Mouse (Mus musculus) CH12.LX (cell line): ENCODE data around the gene Iqschfp. TPM values are rescaled to one million over a fixed set of nuclear protein-coding genes. Genes with fewer than 3 reads are reported as not detected.

ENCODE experiments used
- DNase-seq: peaks from one replicate; pipeline ENCODE4 v3.0.0-alpha.2; 2013; ENCODE audit errors: extremely low read depth
- H3K27ac ChIP-seq: 2 replicates; pipeline ENCODE4 v1.5.1; 2012; ENCODE audit warnings: low read depth, mild to moderate bottlenecking, control low read depth, moderate library complexity; ENCODE audit not compliant: insufficient read depth
- H3K27me3 ChIP-seq: replicated peaks from 2 replicates; pipeline ENCODE3; 2012; ENCODE audit warnings: inconsistent platforms
- H3K36me3 ChIP-seq, 2 experiments: replicated peaks in 1 of 2; 2 replicates each; pipeline versions ENCODE3 to v1.6.1; 2012; ENCODE audit warnings: inconsistent platforms in 1 of 2, low read length in 1 of 2, mild to moderate bottlenecking in 1 of 2, mixed read lengths in 1 of 2, moderate library complexity in 1 of 2; ENCODE audit not compliant: control insufficient read depth in 1 of 2, insufficient read depth in 1 of 2
- H3K4me1 ChIP-seq, 2 experiments: 2 replicates each; pipeline ENCODE4 v1.6.1; 2012; ENCODE audit warnings: inconsistent platforms in 1 of 2, moderate library complexity in 1 of 2; ENCODE audit not compliant: insufficient read depth in 2 of 2, control insufficient read depth in 1 of 2
- H3K4me2 ChIP-seq: 2 replicates; pipeline ENCODE4 v1.6.1; 2012; ENCODE audit warnings: low read depth, mild to moderate bottlenecking, control low read depth; ENCODE audit not compliant: poor library complexity, insufficient read depth, severe bottlenecking
- H3K4me3 ChIP-seq, 3 experiments: fragments of 150-350 bp in 1 of 3; sonication (generic) in 1 of 3; replicated peaks in 1 of 3; 2 replicates each; pipeline versions ENCODE3 to v1.5.1; 2011 to 2012; ENCODE audit warnings: low read depth in 2 of 3, low read length in 2 of 3, mild to moderate bottlenecking in 2 of 3, moderate library complexity in 2 of 3, control low read depth in 1 of 3, improper control_type of control experiment in 1 of 3, inconsistent platforms in 1 of 3, mixed read lengths in 1 of 3; ENCODE audit not compliant: poor library complexity in 1 of 3
- H3K79me2 ChIP-seq: replicated peaks from 2 replicates; pipeline ENCODE4 v1.6.1; 2012; ENCODE audit warnings: mild to moderate bottlenecking, moderate library complexity; ENCODE audit not compliant: control insufficient read depth, poor library complexity, insufficient read depth, severe bottlenecking; ENCODE audit errors: extremely low read depth
- H3K9ac ChIP-seq: 2 replicates; pipeline ENCODE4 v1.6.1; 2012; ENCODE audit warnings: low read depth, mild to moderate bottlenecking, control low read depth, moderate library complexity; ENCODE audit not compliant: insufficient read depth
- H3K9me3 ChIP-seq: replicated peaks from 2 replicates; pipeline ENCODE3; 2012; ENCODE audit warnings: low read length, inconsistent platforms, mixed read lengths
- CHD2 ChIP-seq: IDR thresholded peaks from 2 replicates; pipeline ENCODE4 v1.6.1; 2011; ENCODE audit warnings: low read length, improper control_type of control experiment
- CTCF ChIP-seq, 2 experiments: IDR thresholded peaks in 1 of 2; conservative IDR thresholded peaks in 1 of 2; 2 replicates each; pipeline ENCODE4 v1.5.1; 2011 to 2012; ENCODE audit warnings: low read depth in 2 of 2, low read length in 2 of 2, improper control_type of control experiment in 1 of 2, inconsistent platforms in 1 of 2, mild to moderate bottlenecking in 1 of 2, moderate library complexity in 1 of 2
- MXI1 ChIP-seq: IDR thresholded peaks from 2 replicates; pipeline ENCODE4 v1.6.1; 2011; ENCODE audit warnings: mild to moderate bottlenecking, low read depth, low read length, improper control_type of control experiment
- NRF1 ChIP-seq: IDR thresholded peaks from 2 replicates; pipeline ENCODE4 v1.6.1; 2014; ENCODE audit warnings: low read depth, mild to moderate bottlenecking, inconsistent platforms, low read length, improper control_type of control experiment, moderate library complexity
- PAX5 ChIP-seq: IDR thresholded peaks from 2 replicates; pipeline ENCODE4 v1.6.1; 2012; ENCODE audit warnings: low read length, inconsistent platforms, mixed read lengths
- RAD21 ChIP-seq: IDR thresholded peaks from 2 replicates; pipeline ENCODE4 v1.6.1; 2011; ENCODE audit warnings: low read depth, mild to moderate bottlenecking, low read length, improper control_type of control experiment, moderate library complexity
- TCF12 ChIP-seq: IDR thresholded peaks from 2 replicates; pipeline ENCODE4 v1.6.1; 2014; ENCODE audit warnings: low read depth, mild to moderate bottlenecking, inconsistent platforms, low read length, improper control_type of control experiment
- dilution Hi-C: fragments of 300-500 bp; cut with MboI; formaldehyde crosslinking; loops from 2 replicates; pipeline ENCODE4 v1.14.3; 2020; ENCODE audit warnings: low sequenced_read_pairs; ENCODE audit not compliant: extremely low pct_unique_long_range_greater_than_20kb, extremely low pct_ligation_motif_present
- in situ Hi-C: fragments of 300-500 bp; cut with MboI; formaldehyde crosslinking; loops from 3 replicates; pipeline ENCODE4 v1.14.3; 2019; ENCODE audit warnings: low sequenced_read_pairs, low pct_ligation_motif_present, low pct_unique_long_range_greater_than_20kb, mixed read lengths
- polyA plus RNA-seq: library from polyadenylated mRNA; unstranded; fragments of >175 nt; gene quantifications from 2 replicates; pipeline ENCODE4 v1.2.1, GENCODE M21; 2012; ENCODE audit warnings: low read depth; ENCODE audit not compliant: insufficient read length
- total RNA-seq, 2 experiments: library from RNA; depleted of rRNA; stranded (reverse); fragments of 300-350 nt in 1 of 2; fragments of >200 nt in 1 of 2; gene quantifications; 2 replicates each; pipeline ENCODE4 v1.2.3; 2012 to 2014

The Iqschfp gene
- total and polyA plus RNA-seq, 3 experiments: 0.13 to 0.25 TPM; not detected in 1

DNA sequence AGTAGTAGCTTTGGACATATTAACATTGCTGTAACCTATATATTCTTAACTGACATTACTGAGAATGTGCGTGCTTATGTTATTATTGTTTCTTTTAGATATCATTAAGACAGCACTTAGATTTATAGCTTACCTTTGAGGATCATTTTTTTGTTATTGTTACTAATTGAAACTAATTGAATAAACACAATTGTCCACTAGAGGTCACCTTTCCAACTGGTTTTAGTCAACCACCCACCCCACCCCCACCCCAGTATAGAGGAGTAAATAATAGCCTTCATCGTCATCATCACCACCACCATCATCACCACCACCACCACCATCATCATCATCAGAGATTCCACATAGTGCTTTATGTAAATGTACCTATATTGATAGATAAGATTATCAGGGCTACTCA is 670.8 kb downstream of the Iqschfp start:
- peak; percentile 16 for DNase-seq
- Histone ChIP-seq H3K9me3 (no peaks in the 10 kb centered on the region), H3K27ac (no peak overlapping the region), H3K4me1 (peaks cover 0 to 15% of the 10 kb centered on the region in 2 experiments; a peak in 2 of 4 replicates), H3K4me2 (peak overlapping the region; percentile 46; the same call in 1 of the 2 replicates), H3K4me3 (no peak overlapping the region), H3K27me3 (no peaks in the 10 kb centered on the region), H3K79me2 (no peaks in the 10 kb centered on the region), H3K9ac (no peak overlapping the region), H3K36me3 (no peaks in the 10 kb centered on the region)
- dilution Hi-C loops (no loop called here), in situ Hi-C loops (no loop called here)
- peak; percentile 6 for TF ChIP-seq RAD21
- TF ChIP-seq MXI1: no peak
- peak; percentile 40; the same call in 1 of the 2 replicates for TF ChIP-seq CHD2
- TF ChIP-seq CTCF (conservative IDR thresholded peaks at IDR 0.05 in 1 of 2, IDR thresholded peaks at IDR 0.05 in 1 of 2; ENCODE audit: low read depth in 2 of 2, low read length in 2 of 2): peak in 1 of 2 experiments; percentile 52; a peak in 2 of 4 replicates

DNA sequence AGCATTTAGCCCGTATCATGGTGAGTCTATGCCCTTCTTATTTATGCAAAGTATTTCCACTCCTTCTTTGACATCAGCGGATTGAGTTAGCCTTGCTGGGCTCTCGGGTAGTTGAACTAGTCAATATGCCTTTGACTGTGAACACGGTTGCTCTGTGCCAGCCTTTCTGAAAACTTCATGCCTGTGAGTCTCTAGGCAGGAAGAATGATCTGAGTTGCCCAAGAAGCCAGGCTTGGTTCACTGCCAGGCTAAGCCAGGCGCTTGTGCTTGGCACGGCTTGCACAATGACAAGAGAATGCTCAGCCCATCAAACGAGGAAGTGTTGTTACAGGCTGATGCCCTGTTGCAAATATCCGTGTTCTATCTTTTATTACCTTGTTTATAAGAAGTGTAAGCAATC is 671.9 kb downstream of the Iqschfp start:
- no peak for TF ChIP-seq NRF1
- no peak for DNase-seq
- Histone ChIP-seq H3K79me2 (no peaks in the 10 kb centered on the region), H3K9me3 (no peaks in the 10 kb centered on the region), H3K36me3 (no peaks in the 10 kb centered on the region), H3K4me2 (peak overlapping the region; percentile 46), H3K27ac (no peak overlapping the region), H3K4me3 (no peak overlapping the region), H3K4me1 (peaks cover 0 to 15% of the 10 kb centered on the region in 2 experiments; a peak in 2 of 4 replicates), H3K9ac (no peak overlapping the region), H3K27me3 (no peaks in the 10 kb centered on the region)
- dilution Hi-C loops (no loop called here), in situ Hi-C loops (no loop called here)

DNA sequence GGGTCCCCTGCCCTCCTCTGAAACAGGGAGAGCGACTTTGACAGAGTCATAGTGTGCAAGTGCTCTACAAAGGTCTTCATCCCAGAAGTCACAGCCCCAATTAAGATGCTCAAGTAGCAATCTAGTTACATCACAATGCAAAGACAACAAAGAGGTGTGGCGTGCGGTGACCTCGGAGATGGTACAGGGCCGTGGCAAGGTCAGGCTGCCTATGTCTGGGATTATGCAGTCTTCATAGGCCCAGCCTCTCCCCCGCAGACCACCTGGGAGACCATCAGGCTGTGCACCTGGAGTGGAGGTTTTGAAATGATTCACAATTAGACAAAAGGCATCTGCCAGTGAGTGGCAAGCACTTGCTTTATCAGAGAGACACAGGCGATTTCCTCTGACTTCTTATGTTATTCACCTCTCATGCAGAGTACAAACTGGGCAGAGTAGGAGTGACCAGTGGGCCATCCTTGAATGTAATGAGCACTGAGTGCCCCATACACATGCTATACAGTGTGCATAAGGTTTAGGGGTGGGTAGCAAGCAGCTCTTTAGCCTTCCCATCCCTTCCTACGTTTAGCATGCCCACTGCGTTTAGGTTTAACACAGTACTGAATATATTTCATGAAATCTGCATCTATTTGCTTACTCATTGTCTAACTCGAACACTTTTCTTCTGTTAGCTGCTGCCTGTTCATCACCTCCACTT is 673.1 kb downstream of the Iqschfp start:
- dilution Hi-C loops: no loop called here
- no peak overlapping the region for H3K27ac ChIP-seq
- no peak overlapping the region for H3K9ac ChIP-seq

More for the DNA sequence above, 673.1 kb downstream of the Iqschfp start:
- no peaks in the 10 kb centered on the region for H3K9me3 ChIP-seq
- H3K79me2 ChIP-seq: no peaks in the 10 kb centered on the region
- DNase-seq: peak; percentile 6
- no peak for TF ChIP-seq PAX5
- TF ChIP-seq TCF12: peak; percentile 49; the same call in 1 of the 2 replicates
- TF ChIP-seq, all 38 proteins: peak for 1
- Histone ChIP-seq H3K4me1 (peaks cover 0 to 15% of the 10 kb centered on the region in 2 experiments; a peak in 2 of 4 replicates), H3K27me3 (no peaks in the 10 kb centered on the region), H3K36me3 (no peaks in the 10 kb centered on the region), H3K4me3 (no peak overlapping the region), H3K4me2 (no peak overlapping the region)
- in situ Hi-C loops: no loop called here
